ENCODE assay signal across 7 mouse cellular contexts in the genomic region with DNA sequence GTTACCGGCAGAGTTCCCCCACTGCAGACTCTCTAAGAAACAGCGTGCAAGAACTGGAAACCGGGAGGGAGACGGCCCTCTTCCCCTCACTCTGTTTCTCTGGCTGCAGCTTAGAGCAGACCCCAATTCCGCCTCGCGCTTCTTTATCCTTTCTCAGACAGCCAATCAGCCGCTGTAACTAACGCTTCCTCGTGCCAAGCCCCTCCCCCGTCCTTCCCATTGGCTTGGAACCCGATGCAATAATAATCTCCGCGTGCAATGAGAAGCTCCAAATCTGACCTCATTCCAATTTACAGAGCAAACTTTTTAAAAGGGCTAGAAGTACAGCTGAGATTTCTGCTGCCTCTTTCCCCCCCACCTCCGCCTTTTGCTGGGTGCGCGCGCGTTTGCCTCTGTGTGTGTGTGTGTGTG. TPM values are rescaled to one million over a fixed set of nuclear protein-coding genes. Genes with fewer than 3 reads are reported as not detected.
DNase-seq lines count a peak whose midpoint lies in the region; ATAC-seq and TF ChIP-seq lines count a peak whose summit lies in the region.

A gene (minus strand): TSS at position 133 of the 411 bp plus-strand sequence.

- H3K27ac ChIP-seq in embryonic facial prominence, embryonic 10.5 days (replicated peaks), result peak within 1 kb of the TSS; percentile 99
- H3K27ac ChIP-seq in midbrain, embryonic 11.5 days (ENCODE audit: low read depth, low read length), result peak within 1 kb of the TSS; percentile 99
- H3K27ac ChIP-seq in small intestine, adult 2 months (ENCODE audit: insufficient read depth, low read depth, low read length), result peak within 1 kb of the TSS; percentile 66

- peak within 1 kb of the TSS; percentile 99 for H3K4me3 ChIP-seq in embryonic facial prominence, embryonic 10.5 days
- H3K4me3 ChIP-seq in midbrain, embryonic 11.5 days (ENCODE audit: low read depth, low read length), result peak within 1 kb of the TSS; percentile 100
- peak within 1 kb of the TSS; percentile 90 for H3K4me3 ChIP-seq in small intestine, adult 2 months (ENCODE audit: low read depth, low read length)

- intact Hi-C loops in left cerebral cortex, postnatal 4 days (cut with DNase I), result loop anchor here (5.0 kb wide), 1 partner anchor 231 kb away; no protein-coding TSS in a partner anchor

- peaks cover 20% of the 10 kb centered on the region for H3K36me3 ChIP-seq in embryonic facial prominence, embryonic 10.5 days (replicated peaks)
- H3K36me3 ChIP-seq in midbrain, embryonic 11.5 days (ENCODE audit: control insufficient read depth, insufficient read depth, low read length), result no peaks in the 10 kb centered on the region
- H3K36me3 ChIP-seq in small intestine, adult 2 months (ENCODE audit: control insufficient read depth, insufficient read depth, low read length), result no peaks in the 10 kb centered on the region; the same call in 1 of the 2 replicates

- H3K9ac ChIP-seq in midbrain, embryonic 11.5 days (ENCODE audit: low read length), result peak within 1 kb of the TSS; percentile 100

- TF ChIP-seq POLR2A in small intestine, adult 2 months (IDR thresholded peaks at IDR 0.05; ENCODE audit: low read depth, low read length), result peak; percentile 95

- no peak for TF ChIP-seq CTCF in small intestine, adult 2 months (IDR thresholded peaks at IDR 0.05; ENCODE audit: extremely low read depth, insufficient read length, insufficient replicate concordance, low read depth, low read length)

- no peaks in the 10 kb centered on the region for H3K27me3 ChIP-seq in embryonic facial prominence, embryonic 10.5 days (replicated peaks; ENCODE audit: low read depth, poor library complexity, severe bottlenecking)
- H3K27me3 ChIP-seq in midbrain, embryonic 11.5 days (ENCODE audit: control insufficient read depth, insufficient read depth, low read length), result no peaks in the 10 kb centered on the region
- H3K27me3 ChIP-seq in small intestine, adult 2 months (ENCODE audit: control insufficient read depth, insufficient read depth, low read length), result peaks cover 3% of the 10 kb centered on the region; the same call in 1 of the 2 replicates

- H3K9me3 ChIP-seq in embryonic facial prominence, embryonic 10.5 days, result no peaks in the 10 kb centered on the region
- no peaks in the 10 kb centered on the region for H3K9me3 ChIP-seq in midbrain, embryonic 11.5 days (ENCODE audit: control insufficient read depth, low read length)

- ATAC-seq in midbrain, embryonic 11.5 days (ENCODE audit: low FRiP score), result peak; percentile 90

- DNase-seq in adrenal gland, postnatal 14 days, result peak; percentile 97
- DNase-seq in embryonic facial prominence, embryonic 10.5 days (ENCODE audit: low spot score), result peak; percentile 96
- peak; percentile 100 for DNase-seq in heart, adult 11 months
- DNase-seq in kidney, adult 11 months, result peak; percentile 95
- peak; percentile 99 for DNase-seq in left cerebral cortex, postnatal 4 days
- DNase-seq in midbrain, embryonic 11.5 days (ENCODE audit: low spot score, missing footprints), result peak; percentile 98

- H3K4me2 ChIP-seq in midbrain, embryonic 11.5 days, result peak within 1 kb of the TSS; percentile 33

- H3K4me1 ChIP-seq in embryonic facial prominence, embryonic 10.5 days, result peaks cover 17% of the 10 kb centered on the region
- no peaks in the 10 kb centered on the region; the same call in 1 of the 2 replicates for H3K4me1 ChIP-seq in midbrain, embryonic 11.5 days (ENCODE audit: control insufficient read depth, insufficient read depth, low read length)
- peaks cover 7% of the 10 kb centered on the region for H3K4me1 ChIP-seq in small intestine, adult 2 months (ENCODE audit: control insufficient read depth, insufficient read depth, insufficient read length, low read length)

- under 1% methylated on average over 19 of the region's 19 CpGs for WGBS in embryonic facial prominence, embryonic 10.5 days
- under 1% methylated on average over 19 of the region's 19 CpGs for WGBS in midbrain, embryonic 11.5 days
- WGBS in small intestine, adult 2 months, result 0% methylated on average over 19 of the region's 19 CpGs

RNA-seq across cellular contexts. Expression of the gene that starts here (rescaled TPM):
- 27.6 and 28.0 TPM in 2 replicates for total RNA-seq in adrenal gland, postnatal 14 days (2021)
- 69.6 and 73.2 TPM in 2 replicates for polyA plus RNA-seq in embryonic facial prominence, embryonic 10.5 days (2016; fragmentation: Nextera tagmentation; extraction: Ambion mirVana)
- 100 to 1,000 TPM; 230 to 261 TPM for total RNA-seq in left cerebral cortex, postnatal 4 days (2021)
- 164 and 175 TPM in 2 replicates for polyA plus RNA-seq in midbrain, embryonic 11.5 days (2014; fragmentation: Nextera tagmentation; extraction: Ambion mirVana)
- 9.6 and 20.5 TPM in 2 replicates for polyA plus RNA-seq in small intestine, adult 2 months (2012; rRNA removed)

Comparison
In these comparisons a context has a peak if more than half of its experiments do, and no peak if none do; other contexts are left out.
1. Peak in every context shown above with its lines: DNase-seq, ATAC-seq, H3K4me3 ChIP-seq and H3K27ac ChIP-seq.